Mouse (Mus musculus) heart, adult 8-10 months (tissue): ENCODE results near the gene Olfr123. TPM values are rescaled to one million over a fixed set of nuclear protein-coding genes. Genes with fewer than 3 reads are reported as not detected.

Experiments
- DNase-seq: peaks from one replicate; pipeline ENCODE4 v3.0.0; 2022; ENCODE audit warnings: low spot score
- total RNA-seq, 4 experiments: library from RNA; stranded (reverse); gene quantifications; 2 replicates each; pipeline ENCODE4 v1.2.4; 2022

Olfr123 gene
- total RNA-seq, result not detected

DNA sequence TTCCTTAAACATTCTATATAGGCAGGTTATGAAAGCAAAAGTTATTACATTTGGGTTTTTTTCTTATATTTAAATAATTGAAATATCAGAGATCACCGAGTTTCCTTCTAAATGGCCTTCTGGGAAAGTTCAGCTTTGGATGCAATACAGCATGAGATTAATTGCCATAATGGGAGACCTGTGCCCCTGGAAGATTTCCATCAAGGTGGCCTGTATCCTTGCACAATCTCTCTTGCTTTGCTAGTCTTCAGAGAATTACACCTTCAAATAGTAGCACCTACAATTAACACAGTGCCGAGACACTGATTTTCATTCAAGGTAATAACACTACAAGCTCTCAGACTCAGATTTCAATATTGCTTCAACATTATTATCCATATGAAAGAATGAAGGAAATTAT lies at the start of gene Olfr123:
TSS of gene Olfr123 (plus strand) at position 301 of the 400 bp plus-strand sequence.
- no peak for DNase-seq

DNA sequence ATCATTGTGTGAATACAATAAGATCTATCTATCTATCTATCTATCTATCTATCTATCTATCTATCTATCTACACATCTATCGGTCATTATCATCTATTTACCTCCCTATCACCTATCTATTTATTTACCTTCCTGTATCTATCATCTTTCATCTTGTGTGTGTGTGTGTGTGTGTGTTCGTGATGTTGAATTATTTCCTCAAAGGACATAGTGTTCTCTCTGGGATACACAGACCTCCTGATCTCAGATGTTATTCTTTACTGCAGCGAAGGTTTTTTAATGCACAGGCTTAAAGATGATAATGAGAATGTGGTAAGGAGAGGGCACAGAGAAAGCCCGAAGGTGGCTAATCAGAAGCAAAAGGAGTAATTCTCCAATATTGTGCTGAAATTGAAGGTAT lies 25.0 kb upstream of the Olfr123 start, which contains the start of gene Olfr122:
TSS of gene Olfr122 (plus strand) at position 301 of the 400 bp plus-strand sequence.
- DNase-seq, result no peak

DNA sequence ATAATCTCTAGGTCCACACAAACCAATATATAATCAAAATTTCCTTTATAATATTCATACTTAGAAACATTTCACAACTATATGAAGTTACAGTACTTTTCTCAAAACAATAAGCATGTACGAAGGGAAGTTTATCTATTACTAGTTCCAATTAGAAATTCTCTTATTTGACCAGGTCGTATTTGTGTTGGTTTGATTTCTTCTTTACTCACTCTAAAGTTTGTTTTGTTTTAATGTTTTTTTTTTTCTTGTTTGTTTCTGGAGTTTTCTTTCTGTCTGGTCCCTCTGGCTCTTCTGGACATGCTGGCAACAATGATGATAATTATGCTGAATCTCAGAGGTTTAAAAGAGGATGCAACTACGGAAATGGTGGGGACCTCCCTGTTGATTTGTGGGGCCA lies 6.3 kb downstream of the Olfr123 start, which contains the start of gene Olfr124:
TSS of gene Olfr124 (plus strand) at position 301 of the 400 bp plus-strand sequence.
- no peak for DNase-seq

DNA sequence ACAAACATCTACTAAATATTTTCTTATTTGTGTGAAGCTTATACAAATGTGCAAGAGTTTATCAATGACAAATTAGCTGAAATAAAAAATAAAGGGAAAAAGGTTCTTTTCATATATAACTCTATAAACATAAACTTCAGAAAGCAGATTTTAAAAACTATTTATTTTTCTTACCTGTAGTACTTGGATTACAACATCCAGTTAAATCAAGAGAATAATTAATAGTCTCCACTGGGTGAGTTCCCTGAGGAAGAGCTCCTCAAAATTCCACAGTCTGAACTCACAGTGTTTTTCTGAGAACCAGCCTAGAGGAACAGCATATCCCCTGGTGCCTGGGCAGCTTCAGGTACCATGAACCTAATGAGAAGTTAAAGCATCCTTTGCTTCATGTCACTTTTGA lies 39.3 kb downstream of the Olfr123 start, which contains the start of gene Olfr125:
TSS of gene Olfr125 (plus strand) at position 301 of the 400 bp plus-strand sequence.
- no peak for DNase-seq

DNA sequence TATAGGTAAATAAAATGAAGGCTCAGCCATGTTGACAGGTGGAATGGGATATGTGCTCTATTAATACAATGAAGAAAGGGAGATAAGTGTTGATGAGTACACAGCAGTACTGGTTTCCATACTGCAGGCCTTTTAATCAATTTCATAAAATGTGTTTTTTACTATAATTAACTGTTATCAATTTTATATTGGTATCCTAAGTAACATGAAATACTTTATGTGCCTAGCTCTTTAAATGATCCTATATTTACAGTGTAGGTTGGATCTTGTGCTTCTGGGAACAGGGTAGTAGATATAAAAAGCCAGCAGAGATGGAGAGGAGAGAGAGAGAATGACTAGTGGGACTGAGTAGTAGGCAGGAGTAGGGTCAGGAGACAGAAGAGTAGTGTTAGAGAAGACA lies 53.9 kb downstream of the Olfr123 start, which contains the start of gene Olfr126:
TSS of gene Olfr126 (plus strand) at position 301 of the 400 bp plus-strand sequence.
- no peak for DNase-seq

Other genes with a start within 250 kb of the Olfr123 start
- not detected for gene Olfr112, start 224.1 kb upstream of the Olfr123 start, total RNA-seq
- not detected for gene Olfr113, start 215.9 kb upstream of the Olfr123 start, total RNA-seq
- not detected for gene Olfr114, start 200.8 kb upstream of the Olfr123 start, total RNA-seq
- not detected for gene Olfr115, start 166.4 kb upstream of the Olfr123 start, total RNA-seq
- gene Olfr116, start 166.3 kb upstream of the Olfr123 start, total RNA-seq, result not detected
- not detected for gene Olfr117, start 129.7 kb upstream of the Olfr123 start, total RNA-seq
- gene Olfr118, start 126.5 kb upstream of the Olfr123 start, total RNA-seq, result not detected
- not detected for gene Olfr119, start 97.0 kb upstream of the Olfr123 start, total RNA-seq
- gene Olfr120, start 71.7 kb upstream of the Olfr123 start, total RNA-seq, result not detected
- gene Olfr121, start 44.7 kb upstream of the Olfr123 start, total RNA-seq, result not detected
- gene Olfr122, start 24.9 kb upstream of the Olfr123 start, total RNA-seq, result not detected
- not detected for gene Olfr124, start 6.4 kb downstream of the Olfr123 start, total RNA-seq
- gene Olfr125, start 39.4 kb downstream of the Olfr123 start, total RNA-seq, result not detected
- not detected for gene Olfr126, start 54.0 kb downstream of the Olfr123 start, total RNA-seq
- not detected for gene Olfr127, start 106.9 kb downstream of the Olfr123 start, total RNA-seq
- gene Olfr128, start 127.0 kb downstream of the Olfr123 start, total RNA-seq, result not detected
- not detected for gene Olfr761, start 159.6 kb downstream of the Olfr123 start, total RNA-seq